Mouse (Mus musculus) brain, embryonic 14.5 days (tissue): ENCODE results near the gene Dnajb5.

ENCODE experiments used
- CTCF ChIP-seq: fragments of 200-500 bp; IDR thresholded peaks from 2 replicates; pipeline ENCODE4 v1.5.1; 2012; ENCODE audit warnings: inconsistent platforms, mild to moderate bottlenecking, moderate library complexity, borderline replicate concordance; ENCODE audit not compliant: insufficient read depth, insufficient read length; ENCODE audit errors: extremely low read depth
- POLR2A ChIP-seq: fragments of 200-500 bp; IDR thresholded peaks from 2 replicates; pipeline ENCODE4 v1.6.1; 2012; ENCODE audit warnings: mild to moderate bottlenecking, inconsistent platforms, borderline replicate concordance; ENCODE audit not compliant: poor library complexity, insufficient read depth, insufficient read length, severe bottlenecking; ENCODE audit errors: extremely low read depth

DNA sequence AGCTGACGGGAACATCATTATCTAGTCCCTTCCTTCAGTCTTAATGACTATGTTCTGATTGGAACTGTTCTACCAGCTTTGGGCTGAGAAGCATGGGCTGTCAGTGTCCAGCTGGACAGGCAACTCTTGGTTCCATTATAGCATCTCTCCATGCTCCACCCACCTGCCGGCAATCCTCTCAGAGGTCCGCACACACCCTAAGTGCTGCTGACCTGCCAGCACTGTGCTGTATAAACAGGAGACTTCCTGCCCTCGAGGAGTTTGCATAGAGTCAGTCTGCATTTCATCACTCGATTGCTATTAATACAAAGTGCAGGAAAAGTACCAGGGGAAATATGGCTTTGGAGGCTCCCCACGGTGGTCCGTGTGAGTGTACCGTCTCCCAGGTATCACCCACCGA is 28.9 kb upstream of the Dnajb5 start:
- TF ChIP-seq CTCF (no peak), POLR2A (no peak)
